Mouse (Mus musculus): ENCODE data around the gene Rpf1. TPM values are rescaled to one million over a fixed set of nuclear protein-coding genes. Genes with fewer than 3 reads are reported as not detected.

The Rpf1 gene
- total and polyA plus RNA-seq, 2 experiments from 2014 or later: 22.0 to 26.2 TPM

DNA sequence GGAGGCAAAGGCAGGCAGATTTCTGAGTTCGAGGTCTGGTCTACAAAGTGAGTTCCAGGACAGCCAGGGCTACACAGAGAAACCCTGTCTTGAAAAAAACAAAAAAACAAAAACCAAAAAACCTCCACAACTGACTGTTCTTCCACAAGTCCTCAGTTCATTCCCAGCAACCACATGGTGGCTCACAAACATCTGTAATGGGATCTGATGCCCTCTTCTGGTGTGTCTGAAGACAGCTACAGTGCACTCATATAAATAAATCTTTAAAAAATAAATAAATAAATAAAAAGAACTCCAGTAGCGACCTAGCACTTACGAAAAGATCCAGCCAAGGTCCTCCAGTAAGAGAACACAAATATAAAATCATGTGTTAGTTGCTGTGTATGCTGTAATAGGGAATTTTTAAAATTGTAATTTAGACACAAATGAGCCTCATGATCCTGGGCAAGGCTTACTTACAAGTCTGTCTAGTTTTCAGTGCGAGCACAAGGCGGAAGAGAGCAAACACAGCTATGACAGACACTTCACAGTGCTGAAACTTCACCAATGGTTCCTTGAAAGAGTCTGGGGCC, 917 bp downstream of the Rpf1 start:
- Histone ChIP-seq H3K27ac (ENCODE audit: low read depth, low read length) (peak overlapping the region; percentile 98), H3K36me3 (ENCODE audit: insufficient read depth, low read length) (peaks cover 11% of the 10 kb centered on the region; the same call in 1 of the 2 replicates), H3K9ac (replicated peaks; ENCODE audit: low read length, poor library complexity, severe bottlenecking) (peak overlapping the region; percentile 79), H3K27me3 (ENCODE audit: insufficient read depth, low read length) (no peaks in the 10 kb centered on the region), H3K9me3 (ENCODE audit: low read length) (no peaks in the 10 kb centered on the region), H3K4me3 (ENCODE audit: low read depth, low read length) (peak overlapping the region; percentile 83), H3K4me2 (ENCODE audit: low read depth, low read length, poor library complexity, severe bottlenecking) (peak overlapping the region; percentile 55), H3K4me1 (ENCODE audit: insufficient read depth, low read length) (no peaks in the 10 kb centered on the region)
- peak; percentile 59 for TF ChIP-seq CTCF (IDR thresholded peaks at IDR 0.05)
- no peak for DNase-seq (ENCODE audit: low spot score)
- 0 out of 2 replicates have a peak, but pooled peaks have one; percentile 24 for ATAC-seq (ENCODE audit: low FRiP score)
- WGBS: 28% methylated on average over 5 of the region's 5 CpGs

DNA sequence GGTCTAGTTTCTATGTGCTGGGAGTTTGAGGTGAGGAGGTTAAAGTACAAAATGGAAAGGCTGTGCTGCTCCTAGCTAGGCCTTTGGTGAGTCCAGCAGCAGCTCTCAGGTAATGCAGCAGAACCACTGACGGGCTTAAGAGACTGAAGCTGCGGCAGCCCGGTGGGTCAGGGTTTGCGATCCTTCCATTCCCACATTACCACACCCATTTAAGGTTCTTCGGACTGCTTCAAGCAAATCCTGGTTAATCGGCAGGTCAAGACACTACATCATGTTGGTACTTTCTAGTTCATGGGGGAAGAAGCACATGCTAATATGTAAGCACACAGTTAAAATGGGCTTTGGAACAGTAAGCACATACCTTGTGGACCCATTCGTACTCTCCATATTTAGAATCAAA, 14.5 kb downstream of the Rpf1 start:
- ATAC-seq (ENCODE audit: low FRiP score) (no peak), DNase-seq (ENCODE audit: low spot score) (no peak)
- Histone ChIP-seq H3K4me2 (ENCODE audit: low read depth, low read length, poor library complexity, severe bottlenecking) (no peak overlapping the region), H3K9me3 (ENCODE audit: low read length) (no peaks in the 10 kb centered on the region), H3K27me3 (ENCODE audit: insufficient read depth, low read length) (no peaks in the 10 kb centered on the region), H3K36me3 (ENCODE audit: insufficient read depth, low read length) (peaks cover 23% of the 10 kb centered on the region), H3K9ac (replicated peaks; ENCODE audit: low read length, poor library complexity, severe bottlenecking) (no peak overlapping the region), H3K4me1 (ENCODE audit: insufficient read depth, low read length) (no peaks in the 10 kb centered on the region), H3K27ac (ENCODE audit: low read depth, low read length) (no peak overlapping the region), H3K4me3 (ENCODE audit: low read depth, low read length) (no peak overlapping the region)
- TF ChIP-seq CTCF (IDR thresholded peaks at IDR 0.05): no peak
- WGBS: 97% methylated on average over 7 of the region's 7 CpGs

DNA sequence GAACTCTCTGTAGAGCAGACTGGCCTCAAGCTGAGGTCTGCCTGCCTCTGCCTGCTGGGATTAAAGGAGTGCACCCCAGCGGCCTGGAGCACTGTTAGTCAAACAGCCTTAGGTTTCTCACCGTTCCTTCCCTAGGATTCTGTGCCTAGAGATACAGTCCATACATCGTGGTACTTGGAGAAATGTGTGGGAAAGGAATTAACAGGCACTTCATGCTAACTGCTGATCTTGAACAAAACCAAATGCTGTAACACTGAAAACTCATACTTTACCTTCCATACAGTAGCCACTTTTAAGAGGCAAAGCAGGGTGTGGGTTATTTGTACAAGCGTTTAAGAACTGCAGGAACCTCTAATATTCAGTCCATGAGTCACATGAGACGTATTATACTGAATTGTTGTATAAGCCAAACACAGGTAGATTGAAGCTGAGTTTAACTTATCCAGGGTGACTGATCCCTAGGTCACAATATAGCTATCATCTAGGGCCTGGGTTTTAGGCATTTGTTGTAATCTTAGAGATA, 19.6 kb downstream of the Rpf1 start:
- Histone ChIP-seq H3K27ac (ENCODE audit: low read depth, low read length) (no peak overlapping the region), H3K9ac (replicated peaks; ENCODE audit: low read length, poor library complexity, severe bottlenecking) (no peak overlapping the region), H3K4me3 (ENCODE audit: low read depth, low read length) (no peak overlapping the region), H3K4me1 (ENCODE audit: insufficient read depth, low read length) (0 out of 2 replicates have a peak, but pooled peaks cover 3% of the 10 kb centered on the region), H3K9me3 (ENCODE audit: low read length) (no peaks in the 10 kb centered on the region), H3K27me3 (ENCODE audit: insufficient read depth, low read length) (no peaks in the 10 kb centered on the region), H3K4me2 (ENCODE audit: low read depth, low read length, poor library complexity, severe bottlenecking) (peak overlapping the region; percentile 77; the same call in 1 of the 2 replicates), H3K36me3 (ENCODE audit: insufficient read depth, low read length) (peaks cover 10% of the 10 kb centered on the region)
- no peak for TF ChIP-seq CTCF (IDR thresholded peaks at IDR 0.05)
- no peak for DNase-seq (ENCODE audit: low spot score)
- ATAC-seq (ENCODE audit: low FRiP score): no peak
- 62% methylated on average over 5 of the region's 5 CpGs for WGBS

DNA sequence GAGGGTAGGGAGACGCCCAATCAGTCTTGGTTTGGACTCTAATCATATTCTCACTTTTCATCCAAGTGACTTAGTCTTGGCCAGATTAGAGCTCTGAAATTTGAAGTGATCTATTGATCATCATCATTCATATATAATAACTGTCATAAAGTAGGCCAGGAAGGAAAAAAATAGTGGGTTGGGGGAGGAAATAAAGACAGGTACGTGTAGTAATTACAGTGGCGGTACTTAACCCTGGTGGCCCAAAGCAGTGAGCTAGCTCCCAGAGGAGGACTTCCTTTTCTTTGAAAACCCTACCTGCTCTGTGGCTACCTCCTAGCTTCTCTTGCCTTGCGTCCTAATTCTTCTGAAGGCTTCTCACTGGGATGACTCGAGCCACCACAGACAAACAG, 20.4 kb downstream of the Rpf1 start:
- Histone ChIP-seq H3K9ac (replicated peaks; ENCODE audit: low read length, poor library complexity, severe bottlenecking) (no peak overlapping the region), H3K36me3 (ENCODE audit: insufficient read depth, low read length) (peaks cover 4% of the 10 kb centered on the region; the same call in 1 of the 2 replicates), H3K27ac (ENCODE audit: low read depth, low read length) (0 out of 2 replicates have a peak overlapping the region, but pooled peaks have one; percentile 68), H3K9me3 (ENCODE audit: low read length) (no peaks in the 10 kb centered on the region), H3K27me3 (ENCODE audit: insufficient read depth, low read length) (no peaks in the 10 kb centered on the region), H3K4me1 (ENCODE audit: insufficient read depth, low read length) (0 out of 2 replicates have a peak, but pooled peaks cover 3% of the 10 kb centered on the region), H3K4me3 (ENCODE audit: low read depth, low read length) (peak overlapping the region; percentile 68), H3K4me2 (ENCODE audit: low read depth, low read length, poor library complexity, severe bottlenecking) (peak overlapping the region; percentile 77)
- no peak for DNase-seq (ENCODE audit: low spot score)
- ATAC-seq (ENCODE audit: low FRiP score): 0 out of 2 replicates have a peak, but pooled peaks have one; percentile 9
- WGBS: 15% methylated on average over 5 of the region's 5 CpGs
- TF ChIP-seq CTCF (IDR thresholded peaks at IDR 0.05): no peak

DNA sequence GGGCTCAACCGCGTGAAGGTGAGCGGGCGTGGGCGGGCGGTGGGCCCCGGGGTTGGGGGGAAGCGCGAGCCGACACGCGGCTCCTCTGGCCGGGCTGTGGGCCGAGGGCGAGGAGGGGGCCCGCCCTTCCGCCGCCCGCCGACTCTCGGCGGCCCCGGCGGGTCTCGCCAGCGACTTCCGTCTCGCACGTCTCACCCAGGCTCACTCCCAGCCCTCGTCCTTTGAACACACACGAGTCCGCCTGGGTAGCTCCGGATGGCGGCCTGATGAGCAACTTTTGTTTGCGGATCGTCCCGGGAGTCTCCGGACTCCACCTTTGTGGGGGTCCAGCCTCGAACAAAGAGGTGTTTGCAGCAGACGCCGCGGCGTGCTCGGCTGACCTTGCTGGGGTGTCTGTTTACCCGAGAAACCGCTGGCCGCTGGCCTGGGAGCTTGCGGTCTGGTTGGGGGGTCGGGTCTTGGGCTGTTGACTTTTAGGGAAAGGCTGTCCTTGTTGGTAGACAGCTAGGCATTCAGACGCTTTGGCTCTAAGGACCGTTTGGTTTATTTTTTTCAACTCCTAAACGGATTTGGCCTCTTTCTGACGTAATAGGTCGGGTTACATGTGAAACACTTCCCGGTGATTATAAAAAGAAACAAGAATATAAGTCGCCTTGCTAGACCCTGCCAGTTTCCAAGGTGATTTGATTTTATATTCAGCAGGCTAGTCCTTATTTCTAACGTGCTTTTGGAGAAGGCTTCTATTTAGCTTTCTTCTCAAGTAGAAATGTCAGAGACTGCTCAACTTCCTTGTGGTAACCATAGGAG, 21.0 kb downstream of the Rpf1 start:
- TF ChIP-seq CTCF (IDR thresholded peaks at IDR 0.05): no peak
- Histone ChIP-seq H3K4me2 (ENCODE audit: low read depth, low read length, poor library complexity, severe bottlenecking) (peak overlapping the region; percentile 77), H3K9me3 (ENCODE audit: low read length) (no peaks in the 10 kb centered on the region), H3K4me1 (ENCODE audit: insufficient read depth, low read length) (0 out of 2 replicates have a peak, but pooled peaks cover 3% of the 10 kb centered on the region), H3K27ac (ENCODE audit: low read depth, low read length) (peak overlapping the region; percentile 68), H3K9ac (replicated peaks; ENCODE audit: low read length, poor library complexity, severe bottlenecking) (peak overlapping the region; percentile 60), H3K4me3 (ENCODE audit: low read depth, low read length) (peak overlapping the region; percentile 68), H3K36me3 (ENCODE audit: insufficient read depth, low read length) (no peaks in the 10 kb centered on the region), H3K27me3 (ENCODE audit: insufficient read depth, low read length) (no peaks in the 10 kb centered on the region)
- ATAC-seq (ENCODE audit: low FRiP score) (peak; percentile 76), DNase-seq (ENCODE audit: low spot score) (peak; percentile 40)
- under 1% methylated on average over 48 of the region's 57 CpGs for WGBS
